ENCODE assay signal across 12 mouse cellular contexts in genomic region chr11:102608691-102609090, GRCm38 (mm10). TPM values are rescaled to one million over a fixed set of nuclear protein-coding genes. Genes with fewer than 3 reads are reported as not detected.
A peak's percentile ranks its signal among the peaks of the same experiment; 100 is the strongest.
DNase-seq lines count a peak whose midpoint lies in the region; ATAC-seq lines count a peak whose summit lies in the region.
"Had no signal": no experiment of that assay in that cellular context is flagged by ENCODE, and none has a peak within 500 bp of the region (broad histone marks: within the 10 kb centered on the region; RNA-seq: fewer than 3 reads in every experiment).

No protein-coding gene starts in this region.

- peak overlapping the region; percentile 98 for H3K9ac ChIP-seq in heart, embryonic 13.5 days
- peak overlapping the region; percentile 99 for H3K9ac ChIP-seq in embryonic facial prominence, embryonic 11.5 days (replicated peaks; ENCODE audit: low read length)
- H3K9ac ChIP-seq in forebrain, embryonic 16.5 days (replicated peaks; ENCODE audit: low read depth, low read length), result peak overlapping the region; percentile 24; the same call in 1 of the 2 replicates
- no peak overlapping the region for H3K9ac ChIP-seq in midbrain, embryonic 11.5 days (ENCODE audit: low read length)

- WGBS in heart, embryonic 13.5 days, result 37% methylated on average over 4 of the region's 4 CpGs
- 8% methylated on average over 4 of the region's 4 CpGs for WGBS in embryonic facial prominence, embryonic 11.5 days
- WGBS in forebrain, embryonic 16.5 days, result 16% methylated on average over 4 of the region's 4 CpGs
- WGBS in midbrain, embryonic 11.5 days, result 31% methylated on average over 4 of the region's 4 CpGs

- peak overlapping the region; percentile 85 for H3K4me3 ChIP-seq in heart, embryonic 13.5 days
- peak overlapping the region; percentile 95 for H3K4me3 ChIP-seq in embryonic facial prominence, embryonic 11.5 days (ENCODE audit: low read depth, low read length)
- H3K4me3 ChIP-seq in forebrain, embryonic 16.5 days (replicated peaks; ENCODE audit: low read length), result peak overlapping the region; percentile 73
- H3K4me3 ChIP-seq in midbrain, embryonic 11.5 days (ENCODE audit: low read depth, low read length), result peak overlapping the region; percentile 1; the same call in 1 of the 2 replicates
- H3K4me3 ChIP-seq: erythroblast, embryonic 14.5 days; megakaryocyte, embryonic 14.5 days had no signal

- no peaks in the 10 kb centered on the region for H3K9me3 ChIP-seq in heart, embryonic 13.5 days
- no peaks in the 10 kb centered on the region for H3K9me3 ChIP-seq in embryonic facial prominence, embryonic 11.5 days (replicated peaks; ENCODE audit: control insufficient read depth, low read length)
- H3K9me3 ChIP-seq in forebrain, embryonic 16.5 days (ENCODE audit: control insufficient read depth, low read length), result no peaks in the 10 kb centered on the region
- H3K9me3 ChIP-seq in midbrain, embryonic 11.5 days (ENCODE audit: control insufficient read depth, low read length), result no peaks in the 10 kb centered on the region

- peaks cover 43% of the 10 kb centered on the region for H3K4me1 ChIP-seq in heart, embryonic 13.5 days
- H3K4me1 ChIP-seq in embryonic facial prominence, embryonic 11.5 days (ENCODE audit: control insufficient read depth, insufficient read depth, low read length), result peaks cover 11% of the 10 kb centered on the region
- H3K4me1 ChIP-seq in forebrain, embryonic 16.5 days (replicated peaks; ENCODE audit: control insufficient read depth, insufficient read depth, low read length), result peaks cover 36% of the 10 kb centered on the region
- H3K4me1 ChIP-seq in midbrain, embryonic 11.5 days (ENCODE audit: control insufficient read depth, insufficient read depth, low read length), result peaks cover 41% of the 10 kb centered on the region

- peak overlapping the region; percentile 99 for H3K27ac ChIP-seq in heart, embryonic 13.5 days (replicated peaks)
- peak overlapping the region; percentile 2 for H3K27ac ChIP-seq in embryonic facial prominence, embryonic 11.5 days (replicated peaks; ENCODE audit: low read depth, low read length)
- H3K27ac ChIP-seq in forebrain, embryonic 16.5 days (ENCODE audit: low read length), result peak overlapping the region; percentile 8; the same call in 1 of the 2 replicates
- no peak overlapping the region for H3K27ac ChIP-seq in midbrain, embryonic 11.5 days (ENCODE audit: low read depth, low read length)

- H3K4me2 ChIP-seq in heart, embryonic 13.5 days, result peak overlapping the region; percentile 79
- peak overlapping the region; percentile 76 for H3K4me2 ChIP-seq in embryonic facial prominence, embryonic 11.5 days (ENCODE audit: low read depth, low read length)
- H3K4me2 ChIP-seq in forebrain, embryonic 16.5 days (ENCODE audit: low read length), result peak overlapping the region; percentile 71
- H3K4me2 ChIP-seq in midbrain, embryonic 11.5 days, result peak overlapping the region; percentile 91

- peaks cover 4% of the 10 kb centered on the region; the same call in 1 of the 2 replicates for H3K36me3 ChIP-seq in heart, embryonic 13.5 days
- H3K36me3 ChIP-seq in embryonic facial prominence, embryonic 11.5 days (replicated peaks; ENCODE audit: control insufficient read depth, insufficient read depth, low read depth, low read length), result no peaks in the 10 kb centered on the region
- no peaks in the 10 kb centered on the region for H3K36me3 ChIP-seq in forebrain, embryonic 16.5 days (ENCODE audit: control insufficient read depth, insufficient read depth)
- no peaks in the 10 kb centered on the region for H3K36me3 ChIP-seq in midbrain, embryonic 11.5 days (ENCODE audit: control insufficient read depth, insufficient read depth, low read length)

- no peak for DNase-seq in heart, adult 8-10 months (ENCODE audit: low spot score)
- no peak for DNase-seq in embryonic facial prominence, embryonic 11.5 days (ENCODE audit: low spot score)
- DNase-seq in midbrain, embryonic 11.5 days (ENCODE audit: low spot score, missing footprints), result peak; percentile 84
- DNase-seq in layer of hippocampus, adult 8-10 months (ENCODE audit: low spot score in 2 of 2), result no peak
- DNase-seq in layer of hippocampus, postnatal 36 days, result no peak
- DNase-seq in right cerebral cortex, postnatal 25 days, result no peak
- DNase-seq: thymus, postnatal 36 days had no signal

- ATAC-seq in heart, embryonic 13.5 days (ENCODE audit: extremely low read depth, insufficient number of reproducible peaks, low FRiP score, low TSS enrichment), result no peak
- no peak for ATAC-seq in embryonic facial prominence, embryonic 11.5 days (replicated peaks; ENCODE audit: insufficient number of reproducible peaks, low FRiP score, low TSS enrichment, low read depth)
- ATAC-seq in forebrain, embryonic 16.5 days, result no peak
- ATAC-seq in midbrain, embryonic 11.5 days (ENCODE audit: low FRiP score), result no peak

- H3K27me3 ChIP-seq in heart, embryonic 13.5 days (replicated peaks), result peaks cover 11% of the 10 kb centered on the region
- H3K27me3 ChIP-seq in embryonic facial prominence, embryonic 11.5 days (ENCODE audit: control insufficient read depth, insufficient read depth, low read length), result no peaks in the 10 kb centered on the region
- no peaks in the 10 kb centered on the region for H3K27me3 ChIP-seq in forebrain, embryonic 16.5 days (replicated peaks; ENCODE audit: control insufficient read depth, insufficient read depth, low read length)
- H3K27me3 ChIP-seq in midbrain, embryonic 11.5 days (ENCODE audit: control insufficient read depth, insufficient read depth, low read length), result peaks cover 4% of the 10 kb centered on the region; the same call in 1 of the 2 replicates

RNA-seq across cellular contexts. Expression of gene Fzd2, which starts 4.5 kb away (rescaled TPM):
- polyA plus RNA-seq in heart, embryonic 13.5 days (2015; fragmentation: Nextera tagmentation; extraction: Ambion mirVana), result 19.1 and 22.0 TPM in 2 replicates
- 1 to 10 TPM; 1.5 to 2.5 (median 2.2) TPM for total RNA-seq in heart, adult 8-10 months (2022)
- polyA plus RNA-seq in embryonic facial prominence, embryonic 11.5 days (2014; fragmentation: Nextera tagmentation; extraction: Ambion mirVana), result 53.3 and 57.0 TPM in 2 replicates
- 12.0 and 13.5 TPM in 2 replicates for polyA plus RNA-seq in forebrain, embryonic 16.5 days (2015; fragmentation: Nextera tagmentation; extraction: Ambion mirVana)
- polyA plus RNA-seq in midbrain, embryonic 11.5 days (2014; fragmentation: Nextera tagmentation; extraction: Ambion mirVana), result 27.1 and 27.3 TPM in 2 replicates
- total RNA-seq in layer of hippocampus, adult 8-10 months (2022), result 1 to 10 TPM; 5.9 to 7.3 (median 6.1) TPM
- 1 to 10 TPM; 6.3 to 8.9 TPM for total RNA-seq in layer of hippocampus, postnatal 36 days (2021)
- total RNA-seq: hematopoietic stem cell, adult 5-6 weeks had no signal
- polyA plus RNA-seq: erythroblast, embryonic 14.5 days had no signal

RNA-seq across cellular contexts. Expression of gene Gm11627, which starts 29.4 kb away (rescaled TPM):
- polyA plus RNA-seq in heart, embryonic 13.5 days (2015; fragmentation: Nextera tagmentation; extraction: Ambion mirVana), result 10.5 and 13.8 TPM in 2 replicates
- under 1 TPM in 3 of 4 experiments, not detected in 1; 0.34 to 0.65 (median 0.60) TPM for total RNA-seq in heart, adult 8-10 months (2022)
- polyA plus RNA-seq in embryonic facial prominence, embryonic 11.5 days (2014; fragmentation: Nextera tagmentation; extraction: Ambion mirVana), result 10.5 and 10.6 TPM in 2 replicates
- polyA plus RNA-seq in forebrain, embryonic 16.5 days (2015; fragmentation: Nextera tagmentation; extraction: Ambion mirVana), result 6.4 and 8.3 TPM in 2 replicates
- 13.9 and 14.6 TPM in 2 replicates for polyA plus RNA-seq in midbrain, embryonic 11.5 days (2014; fragmentation: Nextera tagmentation; extraction: Ambion mirVana)
- total RNA-seq in layer of hippocampus, adult 8-10 months (2022), result 1 to 10 TPM in 3 of 4 experiments, under 1 TPM in 1; 0.93 to 2.8 (median 1.6) TPM
- 1 to 10 TPM in 1 of 2 experiments, under 1 TPM in 1; 0.90 to 3.2 TPM for total RNA-seq in layer of hippocampus, postnatal 36 days (2021)
- total RNA-seq: hematopoietic stem cell, adult 5-6 weeks had no signal
- polyA plus RNA-seq: erythroblast, embryonic 14.5 days had no signal

RNA-seq across cellular contexts. Expression of gene Gpatch8, which starts 52.5 kb away (rescaled TPM):
- polyA plus RNA-seq in heart, embryonic 13.5 days (2015; fragmentation: Nextera tagmentation; extraction: Ambion mirVana), result 36.1 and 39.0 TPM in 2 replicates
- total RNA-seq in heart, adult 8-10 months (2022), result 10 to 100 TPM; 16.4 to 22.3 (median 17.8) TPM
- polyA plus RNA-seq in embryonic facial prominence, embryonic 11.5 days (2014; fragmentation: Nextera tagmentation; extraction: Ambion mirVana), result 43.2 and 43.4 TPM in 2 replicates
- polyA plus RNA-seq in forebrain, embryonic 16.5 days (2015; fragmentation: Nextera tagmentation; extraction: Ambion mirVana), result 66.6 and 88.1 TPM in 2 replicates
- polyA plus RNA-seq in midbrain, embryonic 11.5 days (2014; fragmentation: Nextera tagmentation; extraction: Ambion mirVana), result 42.5 and 43.8 TPM in 2 replicates
- 10 to 100 TPM; 49.2 to 66.6 (median 52.9) TPM for total RNA-seq in layer of hippocampus, adult 8-10 months (2022)
- total RNA-seq in layer of hippocampus, postnatal 36 days (2021), result 10 to 100 TPM; 44.1 to 58.6 TPM

RNA-seq across cellular contexts. Expression of gene Meioc, which starts 54.8 kb away (rescaled TPM):
- polyA plus RNA-seq in heart, embryonic 13.5 days (2015; fragmentation: Nextera tagmentation; extraction: Ambion mirVana), result 1.2 and 1.5 TPM in 2 replicates
- not detected for total RNA-seq in heart, adult 8-10 months (2022)
- 1.0 and 1.3 TPM in 2 replicates for polyA plus RNA-seq in embryonic facial prominence, embryonic 11.5 days (2014; fragmentation: Nextera tagmentation; extraction: Ambion mirVana)
- 0.09 TPM in 1 of 2 replicates, not detected in the other for polyA plus RNA-seq in forebrain, embryonic 16.5 days (2015; fragmentation: Nextera tagmentation; extraction: Ambion mirVana)
- polyA plus RNA-seq in midbrain, embryonic 11.5 days (2014; fragmentation: Nextera tagmentation; extraction: Ambion mirVana), result 0.40 and 0.62 TPM in 2 replicates
- not detected for total RNA-seq in layer of hippocampus, adult 8-10 months (2022)
- not detected for total RNA-seq in layer of hippocampus, postnatal 36 days (2021)
- total RNA-seq: hematopoietic stem cell, adult 5-6 weeks had no signal
- polyA plus RNA-seq: erythroblast, embryonic 14.5 days had no signal

Comparison
In these comparisons a context has a peak if more than half of its experiments do, and no peak if none do; other contexts are left out.
1. H3K4me3 ChIP-seq: peak in every context shown above with its lines; median percentile 95 in embryonic facial prominence, embryonic 11.5 days; 85 in heart, embryonic 13.5 days; 73 in forebrain, embryonic 16.5 days; 1 in midbrain, embryonic 11.5 days.